In genomic region chr9:56165377-56165776, GRCm38 (mm10) we compare ENCODE assay signal across 8 mouse cellular contexts. TPM values are rescaled to one million over a fixed set of nuclear protein-coding genes. Genes with fewer than 3 reads are reported as not detected.
DNase-seq lines count a peak whose midpoint lies in the region; ATAC-seq and TF ChIP-seq lines count a peak whose summit lies in the region.

TSS of gene Tspan3 (minus strand) at chr9:56165477.

- no peaks in the 10 kb centered on the region for H3K4me1 ChIP-seq in embryonic facial prominence, embryonic 11.5 days (ENCODE audit: control insufficient read depth, insufficient read depth, low read length)
- H3K4me1 ChIP-seq in heart, embryonic 13.5 days: peaks cover 15% of the 10 kb centered on the region
- 0 out of 2 replicates have a peak, but pooled peaks cover 6% of the 10 kb centered on the region for H3K4me1 ChIP-seq in neural tube, embryonic 12.5 days

- WGBS in embryonic facial prominence, embryonic 11.5 days: 86% methylated on average over 6 of the region's 6 CpGs
- 82% methylated on average over 6 of the region's 6 CpGs for WGBS in heart, embryonic 13.5 days
- WGBS in neural tube, embryonic 12.5 days: 95% methylated on average over 6 of the region's 6 CpGs

- H3K27me3 ChIP-seq in embryonic facial prominence, embryonic 11.5 days (ENCODE audit: control insufficient read depth, insufficient read depth, low read length): no peaks in the 10 kb centered on the region
- H3K27me3 ChIP-seq in heart, embryonic 13.5 days (replicated peaks): no peaks in the 10 kb centered on the region
- no peaks in the 10 kb centered on the region for H3K27me3 ChIP-seq in neural tube, embryonic 12.5 days (replicated peaks)

- no peak within 1 kb of the TSS for H3K4me2 ChIP-seq in embryonic facial prominence, embryonic 11.5 days (ENCODE audit: low read depth, low read length)
- no peak within 1 kb of the TSS for H3K4me2 ChIP-seq in heart, embryonic 13.5 days
- H3K4me2 ChIP-seq in neural tube, embryonic 12.5 days (replicated peaks): no peak within 1 kb of the TSS

- H3K4me3 ChIP-seq in left cerebral cortex, adult 2 months: no peak within 1 kb of the TSS
- no peak within 1 kb of the TSS for H3K4me3 ChIP-seq in embryonic facial prominence, embryonic 11.5 days (ENCODE audit: low read depth, low read length)
- no peak within 1 kb of the TSS for H3K4me3 ChIP-seq in heart, embryonic 13.5 days
- no peak within 1 kb of the TSS for H3K4me3 ChIP-seq in neural tube, embryonic 12.5 days

- no peaks in the 10 kb centered on the region for H3K9me3 ChIP-seq in embryonic facial prominence, embryonic 11.5 days (replicated peaks; ENCODE audit: control insufficient read depth, low read length)
- H3K9me3 ChIP-seq in heart, embryonic 13.5 days: no peaks in the 10 kb centered on the region
- H3K9me3 ChIP-seq in neural tube, embryonic 12.5 days: no peaks in the 10 kb centered on the region

- no peak within 1 kb of the TSS for H3K27ac ChIP-seq in left cerebral cortex, adult 2 months
- no peak within 1 kb of the TSS for H3K27ac ChIP-seq in embryonic facial prominence, embryonic 11.5 days (replicated peaks; ENCODE audit: low read depth, low read length)
- H3K27ac ChIP-seq in heart, embryonic 13.5 days (replicated peaks): no peak within 1 kb of the TSS
- no peak within 1 kb of the TSS for H3K27ac ChIP-seq in neural tube, embryonic 12.5 days

- ATAC-seq in embryonic facial prominence, embryonic 11.5 days (replicated peaks; ENCODE audit: insufficient number of reproducible peaks, low FRiP score, low TSS enrichment, low read depth): no peak
- no peak for ATAC-seq in heart, embryonic 13.5 days (ENCODE audit: extremely low read depth, insufficient number of reproducible peaks, low FRiP score, low TSS enrichment)
- no peak for ATAC-seq in neural tube, embryonic 12.5 days (ENCODE audit: low FRiP score, low read depth)

- DNase-seq in left cerebral cortex, adult 2 months (ENCODE audit: extremely low spot score in 1 of 2, low spot score in 2 of 2): no peak
- no peak for DNase-seq in left cerebral cortex, adult 9 months (ENCODE audit: low spot score in 2 of 2)
- no peak for DNase-seq in embryonic facial prominence, embryonic 11.5 days (ENCODE audit: low spot score)
- no peak for DNase-seq in left cerebral cortex, postnatal 10 days (ENCODE audit: extremely low spot score in 1 of 2, low spot score in 2 of 2)
- DNase-seq in spleen, postnatal 36 days (ENCODE audit: low spot score in 2 of 2): no peak
- DNase-seq in right cerebral cortex, postnatal 25 days: no peak

- intact Hi-C loops in left cerebral cortex, adult 2 months (cut with DNase I): no loop called here
- intact Hi-C loops in left cerebral cortex, postnatal 10 days (cut with DNase I): no loop called here

- H3K9ac ChIP-seq in embryonic facial prominence, embryonic 11.5 days (replicated peaks; ENCODE audit: low read length): no peak within 1 kb of the TSS
- no peak within 1 kb of the TSS for H3K9ac ChIP-seq in heart, embryonic 13.5 days
- H3K9ac ChIP-seq in neural tube, embryonic 12.5 days: no peak within 1 kb of the TSS

- no peaks in the 10 kb centered on the region for H3K36me3 ChIP-seq in embryonic facial prominence, embryonic 11.5 days (replicated peaks; ENCODE audit: control insufficient read depth, insufficient read depth, low read depth, low read length)
- no peaks in the 10 kb centered on the region for H3K36me3 ChIP-seq in heart, embryonic 13.5 days
- no peaks in the 10 kb centered on the region for H3K36me3 ChIP-seq in neural tube, embryonic 12.5 days

- no peak for TF ChIP-seq CTCF in left cerebral cortex, adult 2 months (IDR thresholded peaks at IDR 0.05)

RNA-seq across cellular contexts. Expression of gene Tspan3, which starts in this region (rescaled TPM):
- 100 to 1,000 TPM; 337 to 351 TPM for total RNA-seq in left cerebral cortex, adult 2 months (2021)
- 449 and 499 TPM in 2 replicates for polyA plus RNA-seq in embryonic facial prominence, embryonic 11.5 days (2014; fragmentation: Nextera tagmentation; extraction: Ambion mirVana)
- polyA plus RNA-seq in heart, embryonic 13.5 days (2015; fragmentation: Nextera tagmentation; extraction: Ambion mirVana): 400 and 449 TPM in 2 replicates
- 100 to 1,000 TPM; 364 to 371 TPM for total RNA-seq in left cerebral cortex, postnatal 10 days (2021)
- polyA plus RNA-seq in neural tube, embryonic 12.5 days (2016; fragmentation: Nextera tagmentation; extraction: Ambion mirVana): 514 and 516 TPM in 2 replicates
